Mouse (Mus musculus): Measurements from ENCODE around the gene Tmod2.

The Tmod2 gene

DNA sequence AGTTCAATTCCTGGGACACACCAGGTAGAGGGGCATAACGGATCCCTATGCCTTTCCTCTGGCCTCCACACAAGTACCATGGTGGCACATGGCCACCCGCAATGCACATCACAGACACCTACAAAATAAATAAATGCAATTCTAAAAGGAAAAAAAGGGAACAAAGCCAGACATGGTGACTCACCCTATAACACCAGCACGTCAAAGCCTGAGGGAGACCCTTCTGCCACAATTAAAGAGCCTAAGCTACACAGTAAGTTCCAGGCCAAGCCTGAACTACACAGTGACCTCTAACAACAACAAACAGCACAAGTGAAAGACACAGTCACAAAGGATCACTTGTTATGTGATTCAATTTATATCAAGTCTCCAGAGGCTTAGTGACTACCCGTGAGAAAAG is 57.4 kb downstream of the Tmod2 start:
- ATAC-seq (ENCODE audit: low TSS enrichment), result no peak

DNA sequence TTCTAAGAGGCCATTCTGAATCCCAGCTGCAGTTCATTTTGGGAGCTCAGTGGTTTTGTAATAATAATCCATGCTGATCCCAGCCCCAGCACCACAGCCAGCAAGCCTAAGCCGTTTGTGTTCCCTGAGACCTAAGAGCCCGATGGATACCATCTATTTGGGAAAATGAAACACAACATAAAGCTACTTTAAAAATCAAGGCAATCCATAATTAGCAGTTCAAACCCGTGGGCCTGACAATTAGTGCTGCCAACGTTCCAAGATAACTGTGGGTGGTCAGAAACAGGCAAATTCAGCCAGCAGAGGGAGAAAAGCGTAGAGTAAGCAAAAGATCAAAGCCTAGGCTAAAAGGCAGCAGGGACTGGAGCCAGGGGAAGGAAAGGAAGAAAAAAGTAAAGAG is 59.8 kb downstream of the Tmod2 start:
- ATAC-seq (ENCODE audit: low TSS enrichment), result peak; percentile 60; the same call in 1 of the 2 replicates

DNA sequence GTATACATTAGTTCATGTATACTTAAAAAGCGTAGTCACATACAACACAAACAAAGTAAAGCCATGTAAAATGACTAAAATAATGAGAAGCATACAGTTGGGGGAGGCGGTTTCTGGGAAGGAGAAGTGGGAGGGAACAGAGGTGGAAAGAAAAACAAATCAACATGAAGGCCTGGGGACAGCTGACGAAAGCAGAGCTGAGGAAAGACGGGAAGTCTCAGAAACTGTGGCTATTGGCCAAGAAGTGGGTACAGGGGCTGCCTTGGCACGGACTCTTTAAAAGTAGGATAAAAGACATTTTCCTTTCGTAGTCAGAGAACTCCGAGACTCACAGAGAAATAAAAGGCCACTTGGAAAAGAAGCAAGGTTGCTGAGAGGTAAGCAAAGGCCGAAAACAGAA is 62.1 kb downstream of the Tmod2 start:
- no peak for ATAC-seq (ENCODE audit: low TSS enrichment)

- ATAC-seq (ENCODE audit: low TSS enrichment), result 0 out of 2 replicates have a peak, but pooled peaks have one; percentile 33
Measured at GRCm38 (mm10) chr9:75546885-75547553, 64.1 kb downstream of the Tmod2 start.

DNA sequence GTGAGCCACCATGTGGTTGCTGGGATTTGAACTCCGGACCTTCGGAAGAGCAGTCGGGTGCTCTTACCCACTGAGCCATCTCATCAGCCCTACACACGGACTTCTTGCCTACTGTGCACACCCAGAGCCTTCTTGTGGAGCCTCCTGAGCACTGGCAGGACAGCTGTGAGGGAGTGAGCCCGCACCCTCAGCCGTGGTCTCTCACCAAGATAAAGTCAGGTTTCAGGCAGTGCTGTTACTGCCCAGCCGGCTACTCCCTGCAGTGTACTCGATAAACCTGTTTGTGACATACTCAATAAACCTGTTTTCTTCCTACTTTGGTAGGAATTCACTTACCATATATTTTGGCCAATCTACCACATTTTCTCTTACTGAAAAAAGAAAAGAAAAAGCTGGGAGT is 65.6 kb downstream of the Tmod2 start:
- no peak for ATAC-seq (ENCODE audit: low TSS enrichment)

DNA sequence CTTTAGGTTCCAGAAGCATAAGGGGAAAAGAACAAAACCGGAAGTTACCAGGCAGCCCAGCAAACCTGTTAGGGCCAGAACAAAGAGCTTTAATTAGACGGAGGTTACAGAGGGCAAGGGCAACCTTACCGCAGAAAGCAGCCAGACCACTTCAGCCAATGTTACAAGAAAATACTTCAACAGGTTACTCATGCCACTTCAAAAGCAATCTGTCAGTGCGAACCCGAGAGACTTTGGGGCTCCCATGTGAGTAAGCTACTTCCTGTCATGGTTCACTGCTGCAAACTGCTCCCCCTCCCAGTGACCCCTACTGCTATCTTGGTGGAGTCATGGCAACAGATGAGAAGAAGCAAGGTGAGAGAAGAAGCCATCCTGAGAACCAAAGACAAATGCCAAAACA is 69.6 kb downstream of the Tmod2 start:
- no peak for ATAC-seq (ENCODE audit: low TSS enrichment)

GRCm38 (mm10) chr9:75536422-75536821 is 74.7 kb downstream of the Tmod2 start:
- ATAC-seq (ENCODE audit: low TSS enrichment), result no peak

GRCm38 (mm10) chr9:75534431-75534962 is 76.6 kb downstream of the Tmod2 start:
- ATAC-seq (ENCODE audit: low TSS enrichment), result no peak

GRCm38 (mm10) chr9:75532989-75533388 is 78.1 kb downstream of the Tmod2 start:
- peak; percentile 51 for ATAC-seq (ENCODE audit: low TSS enrichment)

GRCm38 (mm10) chr9:75532461-75532860 is 78.7 kb downstream of the Tmod2 start:
- peak; percentile 80; the same call in 1 of the 2 replicates for ATAC-seq (ENCODE audit: low TSS enrichment)

DNA sequence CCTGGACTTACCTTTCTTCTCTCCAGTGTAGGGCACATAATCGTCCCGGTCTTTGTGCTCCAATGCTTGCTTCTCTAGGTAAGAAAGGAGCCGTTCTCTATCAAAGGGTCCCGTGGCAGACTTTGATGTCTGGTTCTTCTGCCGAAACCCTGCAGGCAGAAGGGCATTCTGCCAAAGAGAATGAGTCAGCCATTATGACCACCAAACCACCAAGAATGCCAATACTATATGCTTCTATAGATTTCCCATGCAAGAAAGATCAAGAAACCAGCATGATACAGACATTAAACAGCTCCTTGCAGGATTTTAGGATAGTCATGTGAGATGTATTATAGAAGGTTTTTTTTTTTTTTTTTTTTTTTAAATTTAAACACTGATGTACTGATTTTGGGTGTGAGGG is 81.8 kb downstream of the Tmod2 start:
- no peak for ATAC-seq (ENCODE audit: low TSS enrichment)

DNA sequence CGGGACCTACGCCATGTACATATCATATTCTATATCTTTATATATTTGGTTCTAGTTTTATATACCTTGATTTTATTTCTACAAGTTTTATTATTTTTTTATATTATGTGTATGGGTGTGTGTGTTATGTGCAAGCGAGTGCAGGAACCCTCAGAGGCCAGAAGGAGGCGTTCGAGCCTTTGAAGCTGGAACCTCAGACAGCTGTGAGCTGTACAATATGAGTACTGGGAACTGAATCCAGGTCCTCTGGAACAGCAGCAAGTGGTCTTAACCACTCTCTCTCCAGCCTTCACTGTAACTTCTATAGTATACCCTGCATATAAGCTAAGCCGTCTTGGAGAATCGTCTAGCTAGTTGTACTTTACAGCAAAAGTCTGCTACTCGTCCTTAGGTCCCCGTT is 83.0 kb downstream of the Tmod2 start:
- ATAC-seq (ENCODE audit: low TSS enrichment), result no peak

DNA sequence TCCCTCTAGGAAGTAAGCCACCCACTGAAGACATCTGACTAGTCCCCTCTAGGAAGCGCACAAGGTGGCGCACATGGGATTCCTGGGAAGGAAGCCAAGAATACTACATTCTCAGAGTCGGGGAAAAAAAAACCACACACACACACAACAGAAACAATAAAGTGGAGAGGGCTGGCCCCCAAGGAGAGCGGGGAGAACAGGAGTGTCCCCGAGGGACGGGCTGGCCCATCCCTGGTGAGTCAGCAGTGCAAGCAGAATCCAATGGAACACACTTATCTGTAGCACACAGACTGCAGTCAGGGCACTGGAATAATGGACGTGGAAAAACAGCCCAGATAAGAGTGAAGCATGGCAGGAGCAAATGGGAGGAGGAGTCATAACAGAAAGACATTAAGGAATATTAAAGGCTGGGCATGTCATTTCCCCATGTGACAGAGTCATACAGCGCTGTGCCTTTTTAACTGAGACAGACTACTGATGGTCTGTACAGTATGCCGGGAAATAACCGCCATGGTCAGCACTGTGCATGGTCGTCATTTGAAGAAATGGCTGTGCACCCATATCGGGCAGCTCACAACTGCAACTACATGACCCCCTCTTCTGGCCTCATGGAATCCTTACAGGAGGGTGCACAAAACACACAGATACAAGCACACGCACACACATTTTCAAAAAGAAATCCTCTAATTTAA is 83.6 kb downstream of the Tmod2 start:
- peak; percentile 41; the same call in 1 of the 2 replicates for ATAC-seq (ENCODE audit: low TSS enrichment)

DNA sequence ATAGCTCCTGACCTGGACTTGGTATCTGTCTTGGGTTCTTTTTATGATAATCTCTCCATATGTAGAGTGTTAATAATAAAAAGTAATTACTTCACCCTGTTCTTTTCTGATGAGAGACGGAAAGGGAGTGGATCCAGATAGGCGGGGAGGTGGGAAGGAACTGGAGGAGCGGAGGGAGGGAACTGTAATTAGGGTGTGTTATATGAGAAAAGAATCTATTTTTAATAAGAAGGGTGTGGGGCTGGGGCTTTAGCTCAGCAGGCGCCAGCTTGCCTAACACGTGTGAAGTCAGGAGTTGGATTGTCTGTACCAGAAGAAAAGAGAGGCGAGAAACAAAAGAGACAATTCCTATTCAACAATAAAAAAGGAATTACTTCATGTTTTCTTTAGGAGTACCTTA is 87.5 kb downstream of the Tmod2 start:
- no peak; the same call in 1 of the 2 replicates for ATAC-seq (ENCODE audit: low TSS enrichment)

- no peak for ATAC-seq (ENCODE audit: low TSS enrichment)
Measured at GRCm38 (mm10) chr9:75522217-75522616, 88.9 kb downstream of the Tmod2 start.

DNA sequence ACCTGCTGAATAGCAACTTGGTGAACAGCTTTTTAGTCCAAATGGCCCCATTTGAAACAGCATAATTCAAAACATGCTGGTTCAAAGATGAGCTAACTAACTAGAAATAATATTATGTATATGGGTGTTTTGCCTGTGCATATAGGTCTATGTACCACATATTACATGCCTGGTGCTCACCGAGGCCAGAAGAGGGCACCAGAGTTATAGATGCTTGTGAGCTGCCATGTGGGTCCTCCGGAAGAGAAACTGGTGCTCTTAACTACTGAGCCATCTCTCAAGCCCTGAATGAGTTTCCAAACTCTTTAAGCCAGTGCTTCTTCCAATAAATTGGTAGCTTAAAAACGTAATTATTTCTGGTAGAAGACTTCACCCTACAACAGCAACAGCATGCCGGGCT is 89.3 kb downstream of the Tmod2 start:
- peak; percentile 56; the same call in 1 of the 2 replicates for ATAC-seq (ENCODE audit: low TSS enrichment)

GRCm38 (mm10) chr9:75520940-75521339 is 90.2 kb downstream of the Tmod2 start:
- peak; percentile 64; the same call in 1 of the 2 replicates for ATAC-seq (ENCODE audit: low TSS enrichment)

DNA sequence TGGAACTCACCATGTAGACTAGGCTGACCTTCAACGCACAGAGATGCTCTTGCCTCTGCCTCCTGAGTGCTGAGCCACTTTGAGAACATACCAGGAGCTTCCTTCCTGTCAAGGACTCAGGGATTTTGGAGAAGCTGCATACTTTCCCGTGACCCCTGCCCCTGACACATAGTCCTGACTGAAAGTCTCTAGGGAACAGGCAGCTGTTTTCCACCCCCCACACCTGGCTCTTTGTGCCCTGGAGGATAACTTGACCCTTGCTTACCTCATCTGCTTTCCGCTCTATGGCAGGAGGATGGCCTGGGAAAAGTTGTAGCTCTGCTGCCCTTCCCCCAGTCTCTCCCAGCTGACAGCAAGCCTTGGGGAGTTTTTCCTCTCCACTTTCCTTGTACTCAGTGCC is 93.4 kb downstream of the Tmod2 start:
- no peak for ATAC-seq (ENCODE audit: low TSS enrichment)
